Comparison of ENCODE assay signal across 23 mouse cellular contexts in genomic region chr11:97542171-97543150, GRCm38 (mm10). TPM values are rescaled to one million over a fixed set of nuclear protein-coding genes. Genes with fewer than 3 reads are reported as not detected.
A peak's percentile ranks its signal among the peaks of the same experiment; 100 is the strongest.
DNase-seq lines count a peak whose midpoint lies in the region; ATAC-seq lines count a peak whose summit lies in the region.
"Had no signal": no experiment of that assay in that cellular context is flagged by ENCODE, and none has a peak within 500 bp of the region (broad histone marks: within the 10 kb centered on the region; RNA-seq: fewer than 3 reads in every experiment).

No protein-coding gene starts in this region.

- H3K27ac ChIP-seq in forebrain, embryonic 12.5 days: 0 out of 2 replicates have a peak overlapping the region, but pooled peaks have one; percentile 19
- no peak overlapping the region for H3K27ac ChIP-seq in forebrain, embryonic 10.5 days
- 0 out of 2 replicates have a peak overlapping the region, but pooled peaks have one; percentile 46 for H3K27ac ChIP-seq in neural tube, embryonic 15.5 days (replicated peaks)
- H3K27ac ChIP-seq: embryonic facial prominence, embryonic 15.5 days; heart, adult 2 months; limb, embryonic 13.5 days; liver, embryonic 13.5 days; stomach, embryonic 15.5 days had no signal

- no peak overlapping the region for H3K4me2 ChIP-seq in forebrain, embryonic 12.5 days
- no peak overlapping the region for H3K4me2 ChIP-seq in neural tube, embryonic 15.5 days
- H3K4me2 ChIP-seq: embryonic facial prominence, embryonic 15.5 days; limb, embryonic 13.5 days; liver, embryonic 13.5 days; lung, embryonic 14.5 days; stomach, embryonic 15.5 days had no signal

- no peak overlapping the region for H3K4me3 ChIP-seq in forebrain, embryonic 12.5 days (replicated peaks)
- H3K4me3 ChIP-seq in forebrain, embryonic 10.5 days: no peak overlapping the region
- no peak overlapping the region for H3K4me3 ChIP-seq in neural tube, embryonic 15.5 days (replicated peaks)
- H3K4me3 ChIP-seq: embryonic facial prominence, embryonic 15.5 days; heart, adult 2 months; limb, embryonic 13.5 days; liver, embryonic 13.5 days; stomach, embryonic 15.5 days had no signal

- peaks cover 62% of the 10 kb centered on the region for H3K27me3 ChIP-seq in forebrain, embryonic 12.5 days
- H3K27me3 ChIP-seq in forebrain, embryonic 10.5 days (ENCODE audit: poor library complexity, severe bottlenecking): peaks cover 88% of the 10 kb centered on the region
- peaks cover 28% of the 10 kb centered on the region for H3K27me3 ChIP-seq in neural tube, embryonic 15.5 days (replicated peaks)

- H3K36me3 ChIP-seq in forebrain, embryonic 12.5 days (replicated peaks): no peaks in the 10 kb centered on the region
- H3K36me3 ChIP-seq in forebrain, embryonic 10.5 days (replicated peaks): no peaks in the 10 kb centered on the region
- peaks cover 4% of the 10 kb centered on the region; the same call in 1 of the 2 replicates for H3K36me3 ChIP-seq in neural tube, embryonic 15.5 days
- H3K36me3 ChIP-seq: embryonic facial prominence, embryonic 15.5 days; G1E; limb, embryonic 13.5 days; liver, embryonic 13.5 days; stomach, embryonic 15.5 days had no signal

- 81% methylated on average over 22 of the region's 22 CpGs for WGBS in forebrain, embryonic 12.5 days
- 74% methylated on average over 22 of the region's 22 CpGs for WGBS in forebrain, embryonic 10.5 days
- WGBS in neural tube, embryonic 15.5 days: 76% methylated on average over 22 of the region's 22 CpGs

- no peaks in the 10 kb centered on the region for H3K9me3 ChIP-seq in forebrain, embryonic 12.5 days
- no peaks in the 10 kb centered on the region for H3K9me3 ChIP-seq in forebrain, embryonic 10.5 days
- no peaks in the 10 kb centered on the region for H3K9me3 ChIP-seq in neural tube, embryonic 15.5 days (replicated peaks)
- H3K9me3 ChIP-seq: embryonic facial prominence, embryonic 15.5 days; liver, embryonic 13.5 days; stomach, embryonic 15.5 days had no signal

- ATAC-seq in forebrain, embryonic 12.5 days (ENCODE audit: low FRiP score): no peak
- ATAC-seq in neural tube, embryonic 15.5 days (ENCODE audit: low FRiP score): no peak
- no peak for ATAC-seq in monocyte, adult 5-6 weeks (replicated peaks; ENCODE audit: insufficient number of reproducible peaks, low FRiP score, low TSS enrichment, poor library complexity, severe bottlenecking)
- ATAC-seq: activated CD4-positive, CD25-positive, alpha-beta regulatory T cell, adult 4 months; intestine, embryonic 16.5 days had no signal

- DNase-seq in forebrain, embryonic 10.5 days (ENCODE audit: extremely low spot score, low spot score): no peak
- DNase-seq in kidney, adult 9 months: peak; percentile 35
- DNase-seq in kidney, postnatal 10 days: no peak
- DNase-seq in neural tube, embryonic 10.5 days (ENCODE audit: extremely low spot score, low spot score): no peak
- peak; percentile 77 for DNase-seq in yolk sac, embryonic 10.5 days (ENCODE audit: low spot score)
- DNase-seq: liver, embryonic 13.5 days; lung, embryonic 14.5 days; lung, postnatal 36 days; thymus, adult 18-20 months; thymus, postnatal 4 days had no signal

- H3K4me1 ChIP-seq in forebrain, embryonic 12.5 days: peaks cover 63% of the 10 kb centered on the region
- peaks cover 75% of the 10 kb centered on the region for H3K4me1 ChIP-seq in forebrain, embryonic 10.5 days
- H3K4me1 ChIP-seq in neural tube, embryonic 15.5 days: peaks cover 57% of the 10 kb centered on the region

- no peak overlapping the region for H3K9ac ChIP-seq in forebrain, embryonic 12.5 days
- no peak overlapping the region for H3K9ac ChIP-seq in neural tube, embryonic 15.5 days (replicated peaks)
- H3K9ac ChIP-seq: embryonic facial prominence, embryonic 15.5 days; limb, embryonic 13.5 days; liver, embryonic 13.5 days; lung, embryonic 14.5 days; stomach, embryonic 15.5 days had no signal

RNA-seq across cellular contexts. Expression of gene Srcin1, which starts 33.5 kb away (rescaled TPM):
- 5.2 and 5.7 TPM in 2 replicates for polyA plus RNA-seq in forebrain, embryonic 12.5 days (2016; fragmentation: Nextera tagmentation; extraction: Ambion mirVana)
- 0.91 and 1.1 TPM in 2 replicates for polyA plus RNA-seq in forebrain, embryonic 10.5 days (2016; fragmentation: Nextera tagmentation; extraction: Ambion mirVana)
- polyA plus RNA-seq in neural tube, embryonic 15.5 days (2015; fragmentation: Nextera tagmentation; extraction: Ambion mirVana): 7.2 and 10.5 TPM in 2 replicates
- 0.10 to 0.58 TPM (median 0.21 TPM) in 3 replicates for total RNA-seq in monocyte, adult 5-6 weeks (2017)
- polyA plus RNA-seq: activated CD4-positive, CD25-positive, alpha-beta regulatory T cell, adult 4 months; liver, embryonic 13.5 days had no signal

RNA-seq across cellular contexts. Expression of gene 4933428G20Rik, which starts 42.3 kb away (rescaled TPM):
- 0.50 and 0.79 TPM in 2 replicates for polyA plus RNA-seq in forebrain, embryonic 12.5 days (2016; fragmentation: Nextera tagmentation; extraction: Ambion mirVana)
- 0.30 and 0.41 TPM in 2 replicates for polyA plus RNA-seq in forebrain, embryonic 10.5 days (2016; fragmentation: Nextera tagmentation; extraction: Ambion mirVana)
- polyA plus RNA-seq in neural tube, embryonic 15.5 days (2015; fragmentation: Nextera tagmentation; extraction: Ambion mirVana): 1.2 and 1.4 TPM in 2 replicates
- not detected in 3 replicates for total RNA-seq in monocyte, adult 5-6 weeks (2017)
- total RNA-seq: G1E; gastrocnemius, postnatal 10 days; heart, adult 2 months; heart, postnatal 4 days had no signal
- polyA plus RNA-seq: activated CD4-positive, CD25-positive, alpha-beta regulatory T cell, adult 4 months; G1E; heart, adult 2 months; heart, embryonic 14.5 days had no signal

Comparison
In these comparisons a context has a peak if more than half of its experiments do, and no peak if none do; other contexts are left out.
1. DNase-seq: peak in kidney, adult 9 months (single experiment) and yolk sac, embryonic 10.5 days (single experiment); none in forebrain, embryonic 10.5 days (single experiment), kidney, postnatal 10 days (single experiment) and neural tube, embryonic 10.5 days (single experiment).